Mouse (Mus musculus) CH12.LX (cell line): ENCODE data around the gene Drosha.

Source experiments
- CHD2 ChIP-seq: IDR thresholded peaks from 2 replicates; pipeline ENCODE4 v1.6.1; 2011; ENCODE audit warnings: low read length, improper control_type of control experiment
- CTCF ChIP-seq, 2 experiments: IDR thresholded peaks in 1 of 2; conservative IDR thresholded peaks in 1 of 2; 2 replicates each; pipeline ENCODE4 v1.5.1; 2011 to 2012; ENCODE audit warnings: low read depth in 2 of 2, low read length in 2 of 2, improper control_type of control experiment in 1 of 2, inconsistent platforms in 1 of 2, mild to moderate bottlenecking in 1 of 2, moderate library complexity in 1 of 2
- E2F4 ChIP-seq: IDR thresholded peaks from 2 replicates; pipeline ENCODE4 v1.6.1; 2011; ENCODE audit warnings: low read depth, low read length, improper control_type of control experiment; ENCODE audit not compliant: insufficient replicate concordance
- MAFK ChIP-seq: IDR thresholded peaks from 2 replicates; pipeline ENCODE4 v1.6.1; 2011; ENCODE audit warnings: low read length, improper control_type of control experiment; ENCODE audit not compliant: insufficient replicate concordance
- MAX ChIP-seq: IDR thresholded peaks from 2 replicates; pipeline ENCODE4 v1.6.1; 2011; ENCODE audit warnings: low read length, improper control_type of control experiment
- MAZ ChIP-seq: IDR thresholded peaks from 2 replicates; pipeline ENCODE4 v1.6.1; 2012; ENCODE audit warnings: low read depth, mild to moderate bottlenecking, inconsistent platforms, low read length, improper control_type of control experiment, moderate library complexity
- MYC ChIP-seq: IDR thresholded peaks from 2 replicates; pipeline ENCODE4 v1.6.1; 2011; ENCODE audit warnings: low read depth, mild to moderate bottlenecking, improper control_type of control experiment, low read length
- PAX5 ChIP-seq: IDR thresholded peaks from 2 replicates; pipeline ENCODE4 v1.6.1; 2012; ENCODE audit warnings: low read length, inconsistent platforms, mixed read lengths
- POLR2A ChIP-seq: IDR thresholded peaks from 2 replicates; pipeline ENCODE4 v1.6.1; 2011; ENCODE audit warnings: low read depth, mild to moderate bottlenecking, improper control_type of control experiment, low read length
- POLR2AphosphoS2 ChIP-seq: IDR thresholded peaks from 2 replicates; pipeline ENCODE4 v1.6.1; 2011; ENCODE audit warnings: low read depth, low read length, improper control_type of control experiment
- TCF12 ChIP-seq: IDR thresholded peaks from 2 replicates; pipeline ENCODE4 v1.6.1; 2014; ENCODE audit warnings: low read depth, mild to moderate bottlenecking, inconsistent platforms, low read length, improper control_type of control experiment
- ZKSCAN1 ChIP-seq: IDR thresholded peaks from 2 replicates; pipeline ENCODE4 v1.6.1; 2012; ENCODE audit warnings: low read depth, inconsistent platforms, low read length, improper control_type of control experiment, borderline replicate concordance

GRCm38 (mm10) chr15:12887206-12887605 lies 62.6 kb downstream of the Drosha start:
- no peak for TF ChIP-seq CTCF (conservative IDR thresholded peaks at IDR 0.05 in 1 of 2, IDR thresholded peaks at IDR 0.05 in 1 of 2; ENCODE audit: low read depth in 2 of 2, low read length in 2 of 2)
- TF ChIP-seq E2F4: no peak
- TF ChIP-seq ZKSCAN1: no peak
- TF ChIP-seq PAX5: no peak
- TF ChIP-seq POLR2A: no peak
- no peak for TF ChIP-seq MYC
- TF ChIP-seq MAX: no peak
- no peak for TF ChIP-seq MAZ
- TF ChIP-seq MAFK: no peak
- no peak for TF ChIP-seq TCF12
- TF ChIP-seq CHD2: no peak
- TF ChIP-seq POLR2AphosphoS2: no peak
